Mouse (Mus musculus): ENCODE data around the gene Tmem19. TPM values are rescaled to one million over a fixed set of nuclear protein-coding genes. Genes with fewer than 3 reads are reported as not detected.
"Not testable (repeated sequence)": the region's sequence is repeated elsewhere in the genome, so short reads cannot be mapped to it uniquely, and the experiment has no call there.

The Tmem19 gene
- total RNA-seq, 2 experiments from 2014 or later, result 40.6 to 45.3 TPM

GRCm38 (mm10) chr10:115349509-115349908, 12.8 kb downstream of the Tmem19 start:
- intact Hi-C loops (cut with DNase I), result no loop called here
- no peak for DNase-seq

GRCm38 (mm10) chr10:115349029-115349428, 13.3 kb downstream of the Tmem19 start:
- DNase-seq, result no peak
- intact Hi-C loops (cut with DNase I), result no loop called here

- intact Hi-C loops (cut with DNase I), result no loop called here
- no peak for DNase-seq
Measured at GRCm38 (mm10) chr10:115348131-115348530, 14.2 kb downstream of the Tmem19 start.

- intact Hi-C loops (cut with DNase I), result no loop called here
- no peak for DNase-seq
Measured at GRCm38 (mm10) chr10:115346444-115346843, 15.9 kb downstream of the Tmem19 start.

- intact Hi-C loops (cut with DNase I), result no loop called here
- DNase-seq, result no peak
Measured at GRCm38 (mm10) chr10:115342771-115343425, 19.4 kb downstream of the Tmem19 start.

GRCm38 (mm10) chr10:115339820-115340328, 22.4 kb downstream of the Tmem19 start:
- intact Hi-C loops (cut with DNase I), result no loop called here

GRCm38 (mm10) chr10:115336901-115337300, 25.4 kb downstream of the Tmem19 start:
- intact Hi-C loops (cut with DNase I), result no loop called here
- DNase-seq, result no peak

More at GRCm38 (mm10) chr10:115339820-115340328, 22.4 kb downstream of the Tmem19 start:
- DNase-seq, result no peak

- intact Hi-C loops (cut with DNase I), result no loop called here
- no peak for DNase-seq
Measured at GRCm38 (mm10) chr10:115333528-115333927, 28.8 kb downstream of the Tmem19 start.

- DNase-seq, result no peak
Measured at GRCm38 (mm10) chr10:115332997-115333396, 29.3 kb downstream of the Tmem19 start.

GRCm38 (mm10) chr10:115332420-115332952, 29.8 kb downstream of the Tmem19 start:
- intact Hi-C loops (cut with DNase I), result no loop called here
- no peak for DNase-seq

More at GRCm38 (mm10) chr10:115332997-115333396, 29.3 kb downstream of the Tmem19 start:
- intact Hi-C loops (cut with DNase I), result no loop called here

- no peak for DNase-seq
- intact Hi-C loops (cut with DNase I), result loop anchor here (10.0 kb wide), 1 partner anchor 866 kb away; no protein-coding TSS in a partner anchor
Measured at GRCm38 (mm10) chr10:115329010-115329530, 33.2 kb downstream of the Tmem19 start.

GRCm38 (mm10) chr10:115328514-115328913, 33.8 kb downstream of the Tmem19 start:
- no peak for DNase-seq
- intact Hi-C loops (cut with DNase I), result loop anchor here (10.0 kb wide), 1 partner anchor 866 kb away; no protein-coding TSS in a partner anchor

- intact Hi-C loops (cut with DNase I), result loop anchor here (10.0 kb wide), 1 partner anchor 872 kb away; no protein-coding TSS in a partner anchor
- DNase-seq, result peak; percentile 66
Measured at GRCm38 (mm10) chr10:115323295-115323694, 39.0 kb downstream of the Tmem19 start.

GRCm38 (mm10) chr10:115321317-115322035, 40.8 kb downstream of the Tmem19 start:
- intact Hi-C loops (cut with DNase I), result loop anchor here (10.0 kb wide), 1 partner anchor 873 kb away; no protein-coding TSS in a partner anchor
- no peak for DNase-seq

GRCm38 (mm10) chr10:115318388-115318787, 43.9 kb downstream of the Tmem19 start:
- not testable (repeated sequence) for DNase-seq
- intact Hi-C loops (cut with DNase I), result loop anchor here (5.0 kb wide), 1 partner anchor 64 kb away; the partner anchor contains the start of genes Thap2 and Zfc3h1

- intact Hi-C loops (cut with DNase I), result loop anchor here (5.0 kb wide), 1 partner anchor 66 kb away; the partner anchor contains the start of genes Thap2 and Zfc3h1
- DNase-seq, result no peak
Measured at GRCm38 (mm10) chr10:115316313-115316712, 46.0 kb downstream of the Tmem19 start.

GRCm38 (mm10) chr10:115315473-115316171, 46.7 kb downstream of the Tmem19 start, which contains the start of gene Rab21:
Gene Rab21 (minus strand): TSS chr10:115315594.
- peak; percentile 98 for DNase-seq
- intact Hi-C loops (cut with DNase I), result loop anchor here (5.0 kb wide), 1 partner anchor 67 kb away; the partner anchor contains the start of genes Thap2 and Zfc3h1

- intact Hi-C loops (cut with DNase I), result loop anchor here (5.0 kb wide), 1 partner anchor 67 kb away; the partner anchor contains the start of genes Thap2 and Zfc3h1
Measured at GRCm38 (mm10) chr10:115314582-115315452, 47.5 kb downstream of the Tmem19 start.

GRCm38 (mm10) chr10:115314287-115314581, 48.1 kb downstream of the Tmem19 start:
- DNase-seq, result no peak
- intact Hi-C loops (cut with DNase I), result no loop called here

More at GRCm38 (mm10) chr10:115314582-115315452, 47.5 kb downstream of the Tmem19 start:
- peak; percentile 34 for DNase-seq

Measured in left cerebral cortex, postnatal 4 days (tissue).